Mouse (Mus musculus) neural tube, embryonic 13.5 days (tissue): Measurements from ENCODE around the gene Cadm2. TPM values are rescaled to one million over a fixed set of nuclear protein-coding genes. Genes with fewer than 3 reads are reported as not detected.

ENCODE experiments used
- ATAC-seq: fragments of 200-750 bp; cut with Nextera tagmentation; 2 replicates; pipeline ENCODE4 v1.8.0; 2017; ENCODE audit warnings: low read depth, mild to moderate bottlenecking, moderate TSS enrichment, moderate library complexity
- H3K27ac ChIP-seq: fragments of 300-500 bp; sonication (generic); replicated peaks from 2 replicates; pipeline ENCODE4 v1.5.1; 2015; ENCODE audit warnings: moderate library complexity, mild to moderate bottlenecking, inconsistent platforms
- H3K27me3 ChIP-seq: fragments of 300-500 bp; sonication (generic); 2 replicates; pipeline ENCODE4 v1.6.1; 2015; ENCODE audit warnings: mild to moderate bottlenecking, inconsistent platforms
- H3K36me3 ChIP-seq: fragments of 300-500 bp; sonication (generic); 2 replicates; pipeline ENCODE4 v1.6.1; 2015; ENCODE audit warnings: mild to moderate bottlenecking, inconsistent platforms
- H3K4me1 ChIP-seq: fragments of 300-500 bp; sonication (generic); replicated peaks from 2 replicates; pipeline ENCODE4 v1.6.1; 2015; ENCODE audit warnings: inconsistent platforms
- H3K4me2 ChIP-seq: fragments of 300-500 bp; sonication (generic); 2 replicates; pipeline ENCODE4 v1.6.1; 2015; ENCODE audit warnings: inconsistent platforms, mild to moderate bottlenecking, moderate library complexity
- H3K4me3 ChIP-seq: fragments of 300-500 bp; sonication (generic); 2 replicates; pipeline ENCODE4 v1.5.1; 2015; ENCODE audit warnings: mild to moderate bottlenecking, inconsistent platforms
- H3K9ac ChIP-seq: fragments of 300-500 bp; sonication (generic); 2 replicates; pipeline ENCODE4 v1.6.1; 2015; ENCODE audit warnings: moderate library complexity, mild to moderate bottlenecking, inconsistent platforms
- H3K9me3 ChIP-seq: fragments of 300-500 bp; sonication (generic); 2 replicates; pipeline ENCODE4 v1.6.1; 2016; ENCODE audit warnings: inconsistent platforms
- WGBS: fragments of 180-500 bp; shearing (Covaris S2); methylation state at CpG from one replicate; pipeline ENCODE4 v1.1.7; 2015; 5-methylcytosine and 5-hydroxymethylcytosine counted together
- polyA plus RNA-seq: library from polyadenylated mRNA; unstranded; fragments of >200 nt; fragmentation: Nextera tagmentation; extraction: Ambion mirVana; gene quantifications from 2 replicates; pipeline ENCODE4 v1.2.1, GENCODE M21; 2015

Gene Cadm2
- polyA plus RNA-seq, 1 experiment from 2014 or later, result 30.1 TPM

- H3K27ac ChIP-seq, result no peak overlapping the region
- whole genome bisulfite sequencing, result 58% methylated on average over 12 of the region's 12 CpGs
- H3K27me3 ChIP-seq, result no peaks in the 10 kb centered on the region
- peak; percentile 72 for ATAC-seq
- H3K9ac ChIP-seq, result no peak overlapping the region
- no peaks in the 10 kb centered on the region; the same call in 1 of the 2 replicates for H3K4me1 ChIP-seq
- H3K4me3 ChIP-seq, result no peak overlapping the region
- no peaks in the 10 kb centered on the region for H3K9me3 ChIP-seq
- H3K4me2 ChIP-seq, result no peak overlapping the region
- H3K36me3 ChIP-seq, result no peaks in the 10 kb centered on the region
Observed at GRCm38 (mm10) chr16:66919889-66920402, 700.8 kb downstream of the Cadm2 start.

GRCm38 (mm10) chr16:66901801-66902200 is 718.9 kb downstream of the Cadm2 start:
- Histone ChIP-seq H3K27ac (no peak overlapping the region), H3K36me3 (no peaks in the 10 kb centered on the region), H3K9ac (no peak overlapping the region), H3K27me3 (no peaks in the 10 kb centered on the region), H3K9me3 (no peaks in the 10 kb centered on the region), H3K4me1 (peaks cover 3% of the 10 kb centered on the region; the same call in 1 of the 2 replicates), H3K4me3 (no peak overlapping the region), H3K4me2 (no peak overlapping the region)
- 82% methylated on average over 3 of the region's 3 CpGs for WGBS
- ATAC-seq, result no peak

GRCm38 (mm10) chr16:66900664-66901063 is 720.0 kb downstream of the Cadm2 start:
- 25% methylated on average over 4 of the region's 4 CpGs for WGBS
- Histone ChIP-seq H3K4me2 (no peak overlapping the region), H3K9ac (no peak overlapping the region), H3K36me3 (no peaks in the 10 kb centered on the region), H3K4me1 (peaks cover 7% of the 10 kb centered on the region; the same call in 1 of the 2 replicates), H3K27ac (no peak overlapping the region), H3K4me3 (no peak overlapping the region), H3K27me3 (no peaks in the 10 kb centered on the region), H3K9me3 (no peaks in the 10 kb centered on the region)
- ATAC-seq, result peak; percentile 72

GRCm38 (mm10) chr16:66892359-66892758 is 728.3 kb downstream of the Cadm2 start:
- no peaks in the 10 kb centered on the region for H3K9me3 ChIP-seq
- H3K27me3 ChIP-seq, result no peaks in the 10 kb centered on the region
- H3K4me2 ChIP-seq, result no peak overlapping the region
- no peaks in the 10 kb centered on the region for H3K36me3 ChIP-seq
- WGBS, result 73% methylated on average over 6 of the region's 6 CpGs
- no peak overlapping the region for H3K9ac ChIP-seq
- ATAC-seq, result no peak
- H3K27ac ChIP-seq, result peak overlapping the region; percentile 56
- H3K4me3 ChIP-seq, result no peak overlapping the region
- peaks cover 11% of the 10 kb centered on the region; the same call in 1 of the 2 replicates for H3K4me1 ChIP-seq

GRCm38 (mm10) chr16:66891559-66892247 is 729.0 kb downstream of the Cadm2 start:
- H3K27ac ChIP-seq, result 0 out of 2 replicates have a peak overlapping the region, but pooled peaks have one; percentile 46
- ATAC-seq, result peak; percentile 69; the same call in 1 of the 2 replicates
- peaks cover 11% of the 10 kb centered on the region; the same call in 1 of the 2 replicates for H3K4me1 ChIP-seq
- no peaks in the 10 kb centered on the region for H3K9me3 ChIP-seq
- no peak overlapping the region for H3K4me3 ChIP-seq
- WGBS, result 53% methylated on average over 6 of the region's 6 CpGs
- no peak overlapping the region for H3K4me2 ChIP-seq
- no peak overlapping the region for H3K9ac ChIP-seq
- H3K27me3 ChIP-seq, result no peaks in the 10 kb centered on the region
- H3K36me3 ChIP-seq, result no peaks in the 10 kb centered on the region

- ATAC-seq, result no peak
- Histone ChIP-seq H3K9me3 (no peaks in the 10 kb centered on the region), H3K27ac (no peak overlapping the region), H3K4me3 (no peak overlapping the region), H3K27me3 (no peaks in the 10 kb centered on the region), H3K4me1 (peaks cover 5% of the 10 kb centered on the region; the same call in 1 of the 2 replicates), H3K4me2 (no peak overlapping the region), H3K36me3 (no peaks in the 10 kb centered on the region), H3K9ac (no peak overlapping the region)
- WGBS, result 85% methylated on average over 8 of the region's 8 CpGs
Observed at GRCm38 (mm10) chr16:66889907-66890306, 730.8 kb downstream of the Cadm2 start.

- ATAC-seq, result no peak
- Histone ChIP-seq H3K9me3 (no peaks in the 10 kb centered on the region), H3K4me1 (no peaks in the 10 kb centered on the region), H3K9ac (no peak overlapping the region), H3K4me3 (no peak overlapping the region), H3K27me3 (no peaks in the 10 kb centered on the region), H3K36me3 (no peaks in the 10 kb centered on the region), H3K4me2 (no peak overlapping the region), H3K27ac (no peak overlapping the region)
- 47% methylated on average over 3 of the region's 3 CpGs for WGBS
Observed at GRCm38 (mm10) chr16:66882597-66882996, 738.1 kb downstream of the Cadm2 start.

- H3K4me1 ChIP-seq, result no peaks in the 10 kb centered on the region
Observed at GRCm38 (mm10) chr16:66871201-66871600, 749.5 kb downstream of the Cadm2 start.

GRCm38 (mm10) chr16:66851047-66851446 is 769.7 kb downstream of the Cadm2 start:
- WGBS, result 23% methylated on average over 3 of the region's 3 CpGs
- Histone ChIP-seq H3K4me3 (no peak overlapping the region), H3K27me3 (no peaks in the 10 kb centered on the region), H3K9me3 (no peaks in the 10 kb centered on the region), H3K4me2 (no peak overlapping the region), H3K9ac (no peak overlapping the region), H3K27ac (peak overlapping the region; percentile 65), H3K4me1 (peaks cover 8% of the 10 kb centered on the region; the same call in 1 of the 2 replicates), H3K36me3 (no peaks in the 10 kb centered on the region)
- peak; percentile 71 for ATAC-seq

More at GRCm38 (mm10) chr16:66871201-66871600, 749.5 kb downstream of the Cadm2 start:
- H3K4me3 ChIP-seq, result no peak overlapping the region
- no peaks in the 10 kb centered on the region for H3K36me3 ChIP-seq
- H3K27me3 ChIP-seq, result no peaks in the 10 kb centered on the region
- no peaks in the 10 kb centered on the region for H3K9me3 ChIP-seq
- no peak overlapping the region for H3K9ac ChIP-seq
- no peak for ATAC-seq
- no peak overlapping the region for H3K4me2 ChIP-seq
- no peak overlapping the region for H3K27ac ChIP-seq
- WGBS, result 88% methylated on average over 3 of the region's 3 CpGs

- no peak overlapping the region for H3K27ac ChIP-seq
- no peak for ATAC-seq
- no peaks in the 10 kb centered on the region for H3K27me3 ChIP-seq
- no peak overlapping the region for H3K4me2 ChIP-seq
- H3K9me3 ChIP-seq, result no peaks in the 10 kb centered on the region
- H3K4me1 ChIP-seq, result no peaks in the 10 kb centered on the region
- H3K9ac ChIP-seq, result no peak overlapping the region
- no peak overlapping the region for H3K4me3 ChIP-seq
- WGBS, result 86% methylated on average over 3 of the region's 3 CpGs
- H3K36me3 ChIP-seq, result no peaks in the 10 kb centered on the region
Observed at GRCm38 (mm10) chr16:66824866-66825265, 795.8 kb downstream of the Cadm2 start.

- Histone ChIP-seq H3K4me2 (no peak overlapping the region), H3K36me3 (no peaks in the 10 kb centered on the region)
- ATAC-seq, result no peak
Observed at GRCm38 (mm10) chr16:66811495-66811894, 809.2 kb downstream of the Cadm2 start.

GRCm38 (mm10) chr16:66798204-66798603 is 822.5 kb downstream of the Cadm2 start:
- Histone ChIP-seq H3K36me3 (no peaks in the 10 kb centered on the region), H3K4me1 (no peaks in the 10 kb centered on the region), H3K9ac (no peak overlapping the region), H3K27me3 (no peaks in the 10 kb centered on the region), H3K27ac (no peak overlapping the region), H3K9me3 (no peaks in the 10 kb centered on the region), H3K4me2 (no peak overlapping the region), H3K4me3 (no peak overlapping the region)
- ATAC-seq, result no peak
- WGBS, result 77% methylated on average over 3 of the region's 3 CpGs

More at GRCm38 (mm10) chr16:66811495-66811894, 809.2 kb downstream of the Cadm2 start:
- no peak overlapping the region for H3K4me3 ChIP-seq
- no peaks in the 10 kb centered on the region for H3K4me1 ChIP-seq
- H3K27me3 ChIP-seq, result no peaks in the 10 kb centered on the region
- H3K9me3 ChIP-seq, result no peaks in the 10 kb centered on the region
- H3K9ac ChIP-seq, result no peak overlapping the region
- no peak overlapping the region for H3K27ac ChIP-seq
